Mouse (Mus musculus) cerebellum, postnatal 14 days (tissue): ENCODE measurements around the gene Etfdh.
"Not testable (repeated sequence)": the region's sequence is repeated elsewhere in the genome, so short reads cannot be mapped to it uniquely, and the experiment has no call there.

Source experiments
- DNase-seq, 2 experiments: peaks; one replicate each; pipeline ENCODE4 v3.0.0; 2021; ENCODE audit warnings: mixed read lengths in 2 of 2

The Etfdh gene

DNA sequence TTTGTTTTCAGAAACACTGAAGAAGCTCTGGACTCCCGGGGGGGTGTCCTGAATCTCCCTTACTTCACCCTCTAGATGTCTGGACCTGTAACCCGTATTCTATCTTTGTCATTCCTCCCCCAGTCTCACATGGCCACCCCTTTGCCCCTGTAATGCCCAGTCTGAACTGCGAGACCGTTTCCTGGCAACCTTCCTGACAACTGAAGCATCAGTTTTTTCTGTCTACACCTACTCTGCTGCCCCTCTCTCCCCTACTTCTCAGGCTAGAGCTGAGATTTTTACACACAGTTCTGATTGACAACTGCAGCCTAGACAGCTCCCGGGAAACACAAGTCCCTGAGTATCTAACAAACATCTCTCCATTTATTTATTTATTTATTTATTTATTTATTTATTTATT, 52.4 kb downstream of the Etfdh start:
- no peak for DNase-seq

DNA sequence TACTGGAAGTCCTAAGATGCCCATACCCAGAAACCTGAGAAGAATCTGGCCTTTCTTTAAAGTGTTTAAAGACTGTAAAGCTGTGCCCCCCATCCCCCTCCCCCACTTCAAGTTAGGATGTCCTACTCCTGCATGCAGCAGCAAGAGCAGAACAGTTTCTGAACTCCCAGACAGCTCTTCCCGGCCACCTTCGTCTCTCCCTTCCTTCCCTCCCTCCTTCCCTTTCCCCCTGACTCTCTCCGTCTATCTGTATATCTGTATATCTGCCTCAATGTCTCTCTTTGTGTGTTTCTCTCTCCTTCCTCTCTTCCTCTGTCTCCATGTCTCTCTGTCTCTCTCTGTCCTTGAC, 52.9 kb downstream of the Etfdh start:
- no peak for DNase-seq

DNA sequence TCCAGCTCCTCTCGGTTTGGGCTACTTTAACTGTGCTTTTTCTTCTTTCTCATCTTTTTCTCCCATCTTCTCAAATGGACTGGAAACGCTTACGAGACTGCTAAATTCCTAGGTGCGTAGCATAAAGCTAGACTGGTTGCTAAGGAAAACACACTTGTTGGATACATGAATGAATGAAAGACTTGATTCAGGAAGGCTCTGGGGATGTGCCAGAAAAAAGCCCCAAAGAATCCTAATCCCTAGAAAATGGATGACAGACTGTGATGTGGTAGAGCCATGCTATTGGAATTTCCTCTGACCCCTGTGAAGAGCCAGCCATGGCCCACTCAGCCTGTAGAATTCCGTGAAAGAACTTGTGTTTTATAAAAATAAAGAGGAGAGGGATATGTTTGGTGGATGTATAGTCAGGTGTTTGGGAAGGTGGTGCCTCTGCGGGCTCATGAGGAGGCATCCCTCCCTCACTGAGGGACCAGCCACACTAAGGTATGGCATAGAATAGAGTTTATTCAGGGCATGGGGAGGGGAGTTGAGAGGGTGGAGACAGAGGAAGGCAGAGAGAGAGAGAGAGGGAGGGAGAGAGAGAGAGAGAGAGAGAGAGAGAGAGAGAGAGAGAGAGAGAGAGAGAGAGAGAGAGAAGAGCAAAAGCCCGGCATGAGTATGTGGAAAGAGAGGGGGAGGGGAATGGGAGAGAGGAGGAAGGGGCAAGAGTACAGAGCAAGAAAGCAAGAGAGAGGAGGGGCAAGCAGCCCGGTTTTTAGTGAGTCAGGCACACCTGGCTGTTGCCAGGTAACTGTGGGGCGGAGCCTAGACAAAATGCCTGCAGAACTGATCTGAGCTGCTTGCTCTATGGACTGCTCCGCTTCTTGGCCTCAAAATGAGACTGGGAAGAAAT, 53.5 kb downstream of the Etfdh start:
- DNase-seq = no peak

DNA sequence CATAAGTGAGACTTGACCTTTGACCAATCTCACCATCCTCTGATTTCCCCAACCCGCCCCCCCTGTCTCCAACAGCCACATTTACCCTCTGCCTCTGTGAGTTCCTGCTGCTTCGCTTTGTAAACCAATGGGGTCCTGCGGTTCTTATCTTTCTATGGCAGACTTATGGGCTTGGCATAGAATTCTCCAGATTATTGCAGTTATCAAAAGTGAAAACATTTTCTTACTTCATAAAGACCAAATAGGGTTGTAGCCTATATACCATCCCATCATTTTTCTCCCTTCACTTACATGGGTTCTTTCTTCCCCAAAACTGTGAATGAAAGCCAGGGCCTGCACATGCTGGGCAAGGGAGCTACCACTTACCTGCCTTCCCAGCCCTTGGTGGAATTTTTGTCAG, 55.0 kb downstream of the Etfdh start:
- DNase-seq = no peak

DNA sequence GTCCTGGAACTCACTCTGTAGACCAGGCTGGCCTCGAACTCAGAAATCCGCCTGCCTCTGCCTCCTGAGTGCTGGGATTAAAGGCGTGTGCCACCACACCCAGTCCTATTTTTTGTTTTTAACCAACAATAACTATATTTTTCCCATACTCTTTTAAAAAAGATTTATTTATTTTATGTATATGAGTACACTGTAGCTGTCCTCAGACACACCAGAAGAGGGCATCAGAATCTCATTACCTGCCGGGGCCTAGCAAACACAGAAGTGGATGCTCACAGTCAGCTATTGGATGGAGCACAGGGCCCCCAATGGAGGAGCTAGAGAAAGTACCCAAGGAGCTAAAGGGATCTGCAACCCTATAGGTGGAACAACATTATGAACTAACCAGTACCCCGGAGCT, 55.9 kb downstream of the Etfdh start:
- DNase-seq = not testable (repeated sequence)

DNA sequence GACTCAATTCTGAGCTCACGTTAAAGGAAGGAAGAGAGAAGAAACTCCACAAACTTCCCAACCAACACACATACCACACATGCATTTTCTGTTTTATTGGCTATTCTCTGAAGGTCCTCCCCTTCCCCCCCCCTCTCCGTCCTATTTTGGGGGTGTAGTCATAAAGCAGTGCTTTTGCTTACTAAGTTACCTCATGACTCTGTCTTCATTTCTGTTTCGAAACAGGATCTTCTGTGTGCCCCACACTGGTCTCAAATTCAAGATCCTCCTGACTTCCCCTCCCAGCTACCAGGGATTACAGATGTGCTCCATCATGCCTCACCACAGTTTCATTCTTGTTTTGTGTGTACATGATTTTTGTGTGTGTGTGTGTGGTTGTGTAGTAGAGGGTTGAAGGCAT, 56.9 kb downstream of the Etfdh start:
- no peak for DNase-seq

DNA sequence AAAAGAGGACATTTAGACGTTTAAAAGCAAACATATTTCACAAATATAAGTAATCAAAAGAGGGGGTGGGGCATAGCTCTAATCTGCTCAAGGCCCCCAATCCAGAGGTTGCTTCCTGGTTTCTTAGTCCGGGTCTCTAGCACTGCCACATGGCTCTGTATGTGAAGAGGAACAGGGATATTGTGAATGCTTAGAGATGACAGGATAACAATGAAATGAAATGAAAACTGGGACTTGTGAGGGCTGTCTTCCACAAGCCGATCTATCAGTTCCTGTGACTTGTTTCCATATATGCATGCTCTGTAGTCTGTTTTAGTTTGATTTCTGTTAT, 60.0 kb downstream of the Etfdh start:
- no peak for DNase-seq

DNA sequence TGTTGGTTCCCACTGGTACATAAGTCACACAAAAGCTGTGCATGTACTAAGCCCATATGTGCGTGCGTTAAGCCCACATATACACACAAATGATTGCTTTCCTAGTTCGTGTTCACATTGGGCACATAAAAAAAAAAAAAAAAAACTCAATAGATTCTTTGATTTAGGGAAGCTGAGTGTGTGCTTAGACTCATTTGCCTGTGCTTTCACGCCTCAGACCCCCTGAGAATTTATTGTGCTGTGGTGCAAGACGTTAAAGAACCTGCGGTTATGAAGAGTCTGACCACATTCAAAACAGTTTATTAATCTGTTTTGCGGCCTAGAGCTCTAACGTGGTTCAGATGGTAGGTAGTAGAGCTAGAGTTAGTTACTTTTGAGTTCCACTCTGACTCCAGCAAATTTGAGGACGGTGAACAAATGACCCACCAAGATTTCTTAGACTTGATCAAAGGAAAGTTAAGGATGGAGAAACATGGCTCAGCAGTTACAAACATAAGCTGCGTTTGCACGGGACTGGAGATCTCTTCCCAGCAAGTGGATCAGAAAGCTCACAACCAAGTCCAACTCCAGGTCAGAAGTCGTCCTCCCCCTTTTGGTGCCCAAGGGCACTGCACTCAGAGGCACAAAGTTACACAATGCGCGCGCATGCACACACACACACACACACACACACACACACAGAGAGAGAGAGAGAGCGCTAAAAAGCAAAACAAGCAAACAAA, 60.5 kb downstream of the Etfdh start:
- no peak for DNase-seq

DNA sequence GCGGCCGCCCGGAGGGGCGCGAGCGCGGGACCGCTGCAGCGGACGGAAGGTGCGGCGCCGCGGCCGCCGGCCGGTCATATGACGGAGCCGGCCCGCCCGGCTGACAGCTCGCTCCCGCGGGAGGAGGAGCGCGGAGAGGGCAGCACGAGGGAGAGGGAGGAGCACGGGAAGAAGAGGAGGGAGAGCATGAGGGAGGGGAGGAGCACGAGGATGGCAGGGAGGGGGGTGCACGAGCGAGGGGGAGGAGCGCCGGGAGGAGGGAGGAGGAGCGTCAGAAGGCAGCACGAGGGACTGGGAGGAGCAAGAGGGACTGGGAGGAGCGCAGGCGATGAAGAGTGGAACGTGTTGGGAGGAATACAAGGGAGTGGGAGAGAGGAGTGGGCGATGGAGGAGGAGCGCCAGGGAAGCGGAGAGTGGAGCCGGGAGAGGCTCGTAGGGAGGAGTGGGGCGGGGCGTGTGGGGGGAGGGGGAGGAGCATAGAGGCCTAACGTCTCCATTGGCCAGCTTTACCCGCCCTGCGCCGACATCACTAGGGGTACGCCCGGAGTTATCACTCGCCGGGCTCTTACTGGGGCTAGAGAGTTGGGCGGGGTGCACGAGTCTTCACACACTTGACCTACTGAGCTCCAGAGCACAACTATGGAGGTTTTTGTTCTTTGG, 61.5 kb downstream of the Etfdh start, which contains the start of gene Fnip2:
Fnip2 (minus strand) TSS at position 94 of the 660 bp plus-strand sequence.
- peak; percentile 91 for DNase-seq

DNA sequence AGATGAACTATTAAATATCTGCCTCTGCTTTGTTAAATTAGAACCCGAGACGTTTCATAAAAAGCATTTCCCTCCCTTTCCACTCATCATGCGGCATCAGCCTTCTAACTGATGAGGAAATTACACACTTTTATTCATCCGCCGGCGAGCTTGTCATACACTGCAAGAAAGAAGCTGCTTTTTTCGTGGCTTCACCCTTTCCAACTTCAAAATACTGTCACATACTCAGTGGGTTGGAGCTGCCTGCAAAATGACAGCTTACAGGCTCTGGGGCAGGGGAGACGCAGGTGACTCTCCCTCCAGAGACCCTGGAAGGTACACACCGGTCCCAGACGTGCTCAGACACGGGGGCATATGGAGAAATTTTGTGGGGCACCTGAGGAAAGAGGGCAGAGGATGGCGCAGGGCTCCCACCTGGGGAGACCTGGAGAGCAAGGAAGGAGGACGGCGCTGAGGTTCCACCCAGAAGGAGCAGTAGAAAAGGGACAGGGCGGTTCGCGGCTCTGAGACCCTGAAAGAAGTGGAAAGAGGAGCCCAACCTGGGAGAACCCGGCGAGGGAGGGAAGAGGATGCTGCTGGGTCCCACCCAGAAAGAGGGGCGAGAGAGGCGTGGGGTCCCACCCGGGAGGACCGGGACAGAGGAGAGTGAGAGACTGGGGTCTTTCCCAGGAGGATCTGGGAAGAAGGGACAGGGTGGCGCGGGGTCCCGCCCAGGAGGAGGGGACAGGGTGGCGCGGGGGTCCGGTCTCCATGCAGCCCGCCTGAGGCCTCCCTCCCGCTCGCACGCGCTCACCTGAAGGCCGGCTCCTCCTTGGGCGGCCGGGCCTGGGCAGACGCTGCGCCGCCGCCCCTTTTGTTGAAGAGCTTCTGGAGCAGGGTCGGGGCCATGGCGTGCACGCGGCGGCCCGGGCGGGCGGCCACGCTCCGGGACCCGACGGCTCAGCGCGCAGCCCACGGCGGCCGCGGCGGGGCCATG, 62.3 kb downstream of the Etfdh start:
- DNase-seq = peak; percentile 51 to 61

DNA sequence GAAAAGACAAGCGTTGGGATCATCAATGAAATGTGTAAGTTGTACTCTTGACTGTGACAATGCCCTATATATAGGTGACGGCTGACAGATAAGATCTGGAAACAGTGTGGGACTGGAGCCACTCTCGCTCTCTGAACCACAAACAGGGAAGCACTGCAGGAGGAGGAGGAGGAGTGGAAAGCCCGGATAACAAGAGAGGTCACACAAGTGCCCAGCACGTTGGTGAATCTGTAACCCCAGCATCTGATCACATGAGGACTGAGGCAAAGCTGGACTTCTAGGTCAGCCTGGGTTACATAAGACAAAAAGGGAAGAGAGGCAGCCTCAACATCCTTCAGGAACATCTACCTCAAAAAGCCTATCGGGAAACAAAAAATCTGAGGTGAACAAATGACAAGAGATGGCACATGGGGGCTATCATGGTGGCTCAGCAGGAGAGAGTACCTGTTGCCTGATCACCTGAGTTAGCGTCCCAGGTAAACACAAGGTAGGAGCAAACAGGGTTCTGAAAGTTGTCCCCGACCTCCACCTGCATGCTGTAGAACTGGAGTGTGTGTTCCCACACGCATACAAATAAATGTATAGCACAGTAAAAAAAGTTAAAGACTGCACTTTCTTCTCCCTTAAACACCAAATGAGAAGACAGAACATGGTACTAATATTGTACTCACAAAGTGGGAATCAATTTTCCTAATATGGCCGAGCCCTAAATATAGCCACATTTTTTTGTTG, 64.3 kb downstream of the Etfdh start:
- DNase-seq = no peak

DNA sequence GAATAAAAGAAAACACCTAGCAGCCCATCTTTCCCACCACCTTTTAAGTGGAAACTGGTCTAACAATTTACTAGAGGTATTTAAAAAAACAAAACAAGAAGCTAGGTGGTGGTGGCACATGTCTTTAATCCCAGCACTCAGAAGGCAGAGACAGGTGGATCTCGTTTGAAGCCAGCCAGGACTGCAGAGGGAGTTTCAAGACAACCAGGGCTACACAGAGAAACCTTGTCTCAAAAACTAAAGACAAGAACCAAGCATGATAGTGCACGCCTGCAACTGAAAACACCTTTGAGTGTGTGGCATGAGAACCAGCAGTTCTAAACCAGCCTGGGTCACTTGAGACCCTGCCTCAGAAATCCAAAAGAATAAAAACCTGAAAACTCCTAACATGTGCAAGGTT, 65.8 kb downstream of the Etfdh start:
- no peak for DNase-seq

DNA sequence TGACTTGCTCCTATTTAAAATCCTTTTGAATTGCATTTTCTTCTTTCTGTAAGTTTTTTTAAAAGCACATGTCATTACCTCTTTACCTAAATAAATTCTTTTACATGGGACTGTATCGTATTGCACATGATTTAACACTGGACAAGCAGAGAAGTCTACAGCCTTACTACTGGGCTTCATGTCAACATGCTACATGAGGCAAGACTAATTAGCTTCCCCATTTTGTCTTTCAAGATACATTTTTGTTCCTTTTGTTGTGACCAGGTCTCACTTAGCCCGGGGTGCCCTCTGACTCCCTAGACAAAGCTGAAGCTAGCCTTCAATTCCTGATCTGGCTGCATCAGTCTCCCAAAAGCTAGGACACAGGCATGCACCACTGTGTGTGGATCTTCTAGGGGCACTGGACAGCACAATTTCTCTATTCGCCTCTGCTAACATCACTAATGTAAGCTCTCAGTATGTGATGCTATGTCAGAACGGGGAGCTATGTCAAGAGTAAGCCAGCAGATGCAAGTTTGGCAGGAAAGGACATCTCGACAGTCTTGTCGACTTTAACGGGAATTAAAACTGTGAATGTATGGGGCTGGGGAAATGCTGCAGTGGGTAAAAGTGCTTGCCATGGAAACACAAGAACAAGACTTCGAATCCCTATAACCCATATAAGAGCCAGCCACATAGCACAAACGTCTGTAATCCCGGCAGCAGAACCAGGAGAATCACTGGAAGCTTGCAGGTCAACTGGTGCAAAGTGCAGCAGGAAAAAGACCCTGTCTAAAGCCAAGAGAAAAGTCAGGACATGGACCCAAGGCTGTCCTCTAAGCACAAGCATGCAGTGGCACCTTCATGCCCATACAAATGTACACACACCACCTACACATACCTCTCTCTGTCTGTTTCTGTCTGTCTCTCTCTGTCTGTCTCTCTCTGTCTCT, 67.2 kb downstream of the Etfdh start:
- no peak for DNase-seq

DNA sequence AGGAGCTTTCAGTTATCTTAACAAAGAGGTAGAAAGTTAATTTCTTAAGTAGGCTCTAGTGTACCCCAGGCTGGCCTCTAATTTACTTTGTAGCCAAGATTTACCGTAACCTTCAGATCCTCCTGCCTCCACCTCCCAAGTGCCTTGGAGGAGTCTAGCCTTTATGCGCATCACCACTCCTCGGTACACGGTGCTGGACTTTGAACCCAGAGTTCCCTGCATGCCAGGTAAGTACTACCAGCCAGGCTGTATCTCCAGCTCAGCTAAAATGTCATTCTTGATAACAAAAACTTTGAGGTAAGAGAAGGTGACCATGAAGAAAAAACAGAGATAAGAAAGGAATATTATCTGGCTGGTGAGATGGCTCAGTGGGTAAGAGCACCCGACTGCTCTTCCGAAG, 68.7 kb downstream of the Etfdh start:
- no peak for DNase-seq

DNA sequence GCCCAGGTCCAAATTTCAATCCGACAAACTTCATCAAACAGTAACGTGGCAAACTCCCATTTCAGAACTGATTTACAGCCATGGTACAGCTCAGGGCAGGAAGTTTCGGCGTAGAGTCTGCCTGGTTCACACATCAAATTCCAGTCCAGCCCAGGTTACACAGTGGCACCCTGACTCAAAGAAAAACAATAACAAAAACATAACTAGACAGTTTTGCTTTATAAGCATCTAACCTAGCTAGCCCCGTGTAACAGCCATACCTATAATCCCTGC, 69.6 kb downstream of the Etfdh start:
- no peak for DNase-seq

DNA sequence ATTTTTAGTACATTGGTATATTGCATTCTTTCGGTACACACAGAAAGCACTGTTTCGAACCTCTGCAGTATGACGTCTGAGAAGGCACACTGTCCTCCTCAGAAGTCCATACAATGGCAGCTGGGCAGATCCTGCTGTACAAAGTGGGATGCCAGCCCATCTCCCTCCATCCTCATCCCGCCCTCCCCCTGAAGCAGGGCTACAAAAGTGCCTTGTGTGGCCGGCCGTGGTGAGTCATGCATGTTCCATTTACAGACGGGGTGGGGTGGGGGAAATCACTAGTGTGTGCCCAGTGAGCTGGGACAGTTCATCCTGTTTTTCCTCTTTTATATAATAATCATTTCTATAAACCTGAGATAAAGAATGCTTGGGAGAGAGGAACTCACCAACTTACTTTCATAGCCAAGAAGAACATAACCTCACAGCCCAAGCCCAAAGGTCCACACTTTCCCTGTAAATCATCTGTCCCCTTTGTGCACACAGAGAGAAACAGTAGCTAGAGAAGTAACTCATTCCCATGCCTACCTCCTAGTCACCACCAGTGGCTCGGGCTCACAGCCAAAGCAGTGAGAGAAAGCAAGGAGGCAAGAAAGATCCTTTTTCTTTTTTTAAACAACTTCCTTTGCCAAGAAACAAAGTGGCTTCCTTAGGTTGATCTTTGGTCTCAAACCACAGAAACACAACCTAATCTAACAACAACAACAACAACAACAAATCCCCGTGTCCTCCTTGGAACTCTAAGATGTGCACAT, 70.1 kb downstream of the Etfdh start:
- DNase-seq = peak in 1 of 2 experiments; percentile 32

DNA sequence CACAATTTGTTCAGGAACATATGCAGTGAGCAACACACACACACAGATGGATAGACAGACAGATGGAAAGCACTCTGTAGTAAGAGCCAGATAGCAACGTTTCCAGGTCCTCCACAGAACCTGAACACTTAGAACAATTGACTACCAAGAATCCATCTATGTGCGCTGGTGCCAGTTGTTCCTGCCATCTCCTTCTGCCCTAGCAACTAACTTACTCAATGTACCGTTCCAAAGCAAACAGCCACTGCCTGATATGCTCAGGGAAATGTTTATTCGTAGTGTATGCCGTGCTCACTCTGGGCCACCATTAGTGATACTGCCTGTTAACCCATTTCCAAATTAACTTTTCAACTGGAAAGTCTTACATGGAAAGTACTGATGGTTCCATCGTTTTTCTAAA, 74.2 kb downstream of the Etfdh start:
- DNase-seq = no peak
